Mouse (Mus musculus): Measurements from ENCODE around the gene A3galt2. TPM values are rescaled to one million over a fixed set of nuclear protein-coding genes. Genes with fewer than 3 reads are reported as not detected.

A3galt2 gene
- polyA plus RNA-seq, 1 experiment from 2014 or later: 0.30 TPM

- Histone ChIP-seq H3K27ac (ENCODE audit: low read length) (peak overlapping the region; percentile 12; the same call in 1 of the 2 replicates), H3K36me3 (ENCODE audit: control insufficient read depth, insufficient read depth, low read length) (no peaks in the 10 kb centered on the region), H3K9me3 (ENCODE audit: control insufficient read depth, low read length) (no peaks in the 10 kb centered on the region), H3K9ac (ENCODE audit: low read length) (no peak overlapping the region; the same call in 1 of the 2 replicates), H3K4me3 (ENCODE audit: low read length) (no peak overlapping the region), H3K27me3 (ENCODE audit: control insufficient read depth, insufficient read depth, low read depth, low read length) (no peaks in the 10 kb centered on the region), H3K4me1 (replicated peaks; ENCODE audit: control insufficient read depth, insufficient read depth, low read length) (peaks cover 31% of the 10 kb centered on the region), H3K4me2 (ENCODE audit: low read depth, low read length) (no peak overlapping the region)
- ATAC-seq (ENCODE audit: low read depth): no peak
- 60% methylated on average over 7 of the region's 7 CpGs for WGBS
Measured at GRCm38 (mm10) chr4:128724059-128724458, 31.1 kb upstream of the A3galt2 start.

- H3K27ac ChIP-seq (ENCODE audit: low read length): peak overlapping the region; percentile 91
- no peaks in the 10 kb centered on the region for H3K27me3 ChIP-seq (ENCODE audit: control insufficient read depth, insufficient read depth, low read depth, low read length)
- H3K36me3 ChIP-seq (ENCODE audit: control insufficient read depth, insufficient read depth, low read length): no peaks in the 10 kb centered on the region; the same call in 1 of the 2 replicates
- peak; percentile 93 for ATAC-seq (ENCODE audit: low read depth)
- H3K9ac ChIP-seq (ENCODE audit: low read length): peak overlapping the region; percentile 98
- peak overlapping the region; percentile 69 for H3K4me2 ChIP-seq (ENCODE audit: low read depth, low read length)
- H3K9me3 ChIP-seq (ENCODE audit: control insufficient read depth, low read length): no peaks in the 10 kb centered on the region
- WGBS: 4% methylated on average over 42 of the region's 68 CpGs
- H3K4me1 ChIP-seq (replicated peaks; ENCODE audit: control insufficient read depth, insufficient read depth, low read length): peaks cover 34% of the 10 kb centered on the region
- H3K4me3 ChIP-seq (ENCODE audit: low read length): peak overlapping the region; percentile 93
Measured at GRCm38 (mm10) chr4:128727019-128727720, 28.0 kb upstream of the A3galt2 start.

GRCm38 (mm10) chr4:128727721-128728430, 27.3 kb upstream of the A3galt2 start:
- Histone ChIP-seq H3K9ac (ENCODE audit: low read length) (peak overlapping the region; percentile 98), H3K27me3 (ENCODE audit: control insufficient read depth, insufficient read depth, low read depth, low read length) (no peaks in the 10 kb centered on the region), H3K27ac (ENCODE audit: low read length) (peak overlapping the region; percentile 91), H3K9me3 (ENCODE audit: control insufficient read depth, low read length) (no peaks in the 10 kb centered on the region), H3K36me3 (ENCODE audit: control insufficient read depth, insufficient read depth, low read length) (no peaks in the 10 kb centered on the region; the same call in 1 of the 2 replicates), H3K4me1 (replicated peaks; ENCODE audit: control insufficient read depth, insufficient read depth, low read length) (peaks cover 40% of the 10 kb centered on the region), H3K4me3 (ENCODE audit: low read length) (peak overlapping the region; percentile 93), H3K4me2 (ENCODE audit: low read depth, low read length) (peak overlapping the region; percentile 66)
- under 1% methylated on average over 46 of the region's 65 CpGs for WGBS
- peak; percentile 80 for ATAC-seq (ENCODE audit: low read depth)

GRCm38 (mm10) chr4:128728431-128728851, 26.7 kb upstream of the A3galt2 start:
- Histone ChIP-seq H3K4me2 (ENCODE audit: low read depth, low read length) (peak overlapping the region; percentile 66), H3K4me1 (replicated peaks; ENCODE audit: control insufficient read depth, insufficient read depth, low read length) (peaks cover 46% of the 10 kb centered on the region)
- ATAC-seq (ENCODE audit: low read depth): no peak

GRCm38 (mm10) chr4:128729033-128729708, 26.0 kb upstream of the A3galt2 start:
- H3K27me3 ChIP-seq (ENCODE audit: control insufficient read depth, insufficient read depth, low read depth, low read length): no peaks in the 10 kb centered on the region
- peaks cover 51% of the 10 kb centered on the region for H3K4me1 ChIP-seq (replicated peaks; ENCODE audit: control insufficient read depth, insufficient read depth, low read length)
- H3K36me3 ChIP-seq (ENCODE audit: control insufficient read depth, insufficient read depth, low read length): no peaks in the 10 kb centered on the region; the same call in 1 of the 2 replicates
- H3K9me3 ChIP-seq (ENCODE audit: control insufficient read depth, low read length): no peaks in the 10 kb centered on the region
- WGBS: 3% methylated on average over 15 of the region's 15 CpGs
- peak overlapping the region; percentile 91 for H3K27ac ChIP-seq (ENCODE audit: low read length)
- no peak for ATAC-seq (ENCODE audit: low read depth)
- H3K9ac ChIP-seq (ENCODE audit: low read length): peak overlapping the region; percentile 98
- H3K4me3 ChIP-seq (ENCODE audit: low read length): peak overlapping the region; percentile 93
- H3K4me2 ChIP-seq (ENCODE audit: low read depth, low read length): peak overlapping the region; percentile 66

More at GRCm38 (mm10) chr4:128728431-128728851, 26.7 kb upstream of the A3galt2 start:
- no peaks in the 10 kb centered on the region; the same call in 1 of the 2 replicates for H3K36me3 ChIP-seq (ENCODE audit: control insufficient read depth, insufficient read depth, low read length)
- H3K9me3 ChIP-seq (ENCODE audit: control insufficient read depth, low read length): no peaks in the 10 kb centered on the region
- under 1% methylated on average over 5 of the region's 5 CpGs for WGBS
- H3K27me3 ChIP-seq (ENCODE audit: control insufficient read depth, insufficient read depth, low read depth, low read length): no peaks in the 10 kb centered on the region
- peak overlapping the region; percentile 91 for H3K27ac ChIP-seq (ENCODE audit: low read length)
- peak overlapping the region; percentile 98 for H3K9ac ChIP-seq (ENCODE audit: low read length)
- peak overlapping the region; percentile 93 for H3K4me3 ChIP-seq (ENCODE audit: low read length)

- WGBS: 2% methylated on average over 5 of the region's 5 CpGs
- peak overlapping the region; percentile 91 for H3K27ac ChIP-seq (ENCODE audit: low read length)
Measured at GRCm38 (mm10) chr4:128729709-128730037, 25.5 kb upstream of the A3galt2 start.

GRCm38 (mm10) chr4:128730271-128730670, 24.9 kb upstream of the A3galt2 start:
- Histone ChIP-seq H3K4me1 (replicated peaks; ENCODE audit: control insufficient read depth, insufficient read depth, low read length) (peaks cover 60% of the 10 kb centered on the region), H3K27me3 (ENCODE audit: control insufficient read depth, insufficient read depth, low read depth, low read length) (no peaks in the 10 kb centered on the region), H3K9ac (ENCODE audit: low read length) (peak overlapping the region; percentile 98), H3K9me3 (ENCODE audit: control insufficient read depth, low read length) (no peaks in the 10 kb centered on the region), H3K27ac (ENCODE audit: low read length) (peak overlapping the region; percentile 91), H3K4me3 (ENCODE audit: low read length) (peak overlapping the region; percentile 93), H3K36me3 (ENCODE audit: control insufficient read depth, insufficient read depth, low read length) (no peaks in the 10 kb centered on the region; the same call in 1 of the 2 replicates), H3K4me2 (ENCODE audit: low read depth, low read length) (peak overlapping the region; percentile 66)
- ATAC-seq (ENCODE audit: low read depth): no peak
- WGBS: 44% methylated on average over 6 of the region's 6 CpGs

More at GRCm38 (mm10) chr4:128729709-128730037, 25.5 kb upstream of the A3galt2 start:
- peak overlapping the region; percentile 66 for H3K4me2 ChIP-seq (ENCODE audit: low read depth, low read length)
- H3K36me3 ChIP-seq (ENCODE audit: control insufficient read depth, insufficient read depth, low read length): no peaks in the 10 kb centered on the region; the same call in 1 of the 2 replicates
- peak overlapping the region; percentile 98 for H3K9ac ChIP-seq (ENCODE audit: low read length)
- peak overlapping the region; percentile 93 for H3K4me3 ChIP-seq (ENCODE audit: low read length)
- no peaks in the 10 kb centered on the region for H3K27me3 ChIP-seq (ENCODE audit: control insufficient read depth, insufficient read depth, low read depth, low read length)
- no peak for ATAC-seq (ENCODE audit: low read depth)
- H3K9me3 ChIP-seq (ENCODE audit: control insufficient read depth, low read length): no peaks in the 10 kb centered on the region
- peaks cover 55% of the 10 kb centered on the region for H3K4me1 ChIP-seq (replicated peaks; ENCODE audit: control insufficient read depth, insufficient read depth, low read length)

GRCm38 (mm10) chr4:128732794-128733193, 22.4 kb upstream of the A3galt2 start:
- H3K4me1 ChIP-seq (replicated peaks; ENCODE audit: control insufficient read depth, insufficient read depth, low read length): peaks cover 78% of the 10 kb centered on the region
- H3K4me2 ChIP-seq (ENCODE audit: low read depth, low read length): no peak overlapping the region
- WGBS: 13% methylated on average over 5 of the region's 5 CpGs
- no peaks in the 10 kb centered on the region for H3K9me3 ChIP-seq (ENCODE audit: control insufficient read depth, low read length)
- H3K27ac ChIP-seq (ENCODE audit: low read length): peak overlapping the region; percentile 68
- H3K4me3 ChIP-seq (ENCODE audit: low read length): no peak overlapping the region
- no peak overlapping the region for H3K9ac ChIP-seq (ENCODE audit: low read length)
- H3K36me3 ChIP-seq (ENCODE audit: control insufficient read depth, insufficient read depth, low read length): peaks cover 3% of the 10 kb centered on the region; the same call in 1 of the 2 replicates
- no peaks in the 10 kb centered on the region for H3K27me3 ChIP-seq (ENCODE audit: control insufficient read depth, insufficient read depth, low read depth, low read length)
- ATAC-seq (ENCODE audit: low read depth): no peak
